24 mouse cellular contexts compared by ENCODE assay signal in genomic region chr17:86833945-86834344, GRCm38 (mm10).
"Had no signal": no experiment of that assay in that cellular context is flagged by ENCODE, and none has a peak within 500 bp of the region (broad histone marks: within the 10 kb centered on the region; RNA-seq: fewer than 3 reads in every experiment).

No protein-coding gene starts in this region.

- H3K9ac ChIP-seq: heart, embryonic 13.5 days; heart, embryonic 15.5 days; hindbrain, embryonic 12.5 days; hindbrain, embryonic 14.5 days; limb, embryonic 12.5 days had no signal

- H3K9me3 ChIP-seq: heart, embryonic 13.5 days; heart, embryonic 15.5 days; hindbrain, embryonic 10.5 days; hindbrain, embryonic 12.5 days; limb, embryonic 12.5 days had no signal

- H3K27ac ChIP-seq: gastrocnemius, adult 2 months; heart, adult 2 months; heart, embryonic 13.5 days; heart, embryonic 15.5 days; hindbrain, embryonic 10.5 days; hindbrain, embryonic 12.5 days; hindbrain, embryonic 14.5 days; layer of hippocampus, adult 2 months; left cerebral cortex, adult 2 months; limb, embryonic 12.5 days had no signal

- H3K36me3 ChIP-seq: heart, embryonic 15.5 days; hindbrain, embryonic 10.5 days; hindbrain, embryonic 12.5 days; limb, embryonic 12.5 days had no signal

- ATAC-seq: forebrain, embryonic 16.5 days; hindbrain, embryonic 16.5 days; inflammation-experienced regulatory T-cells, adult 6 months; intestine, postnatal 0 days had no signal

- H3K4me1 ChIP-seq: heart, embryonic 13.5 days; heart, embryonic 15.5 days; hindbrain, embryonic 10.5 days; hindbrain, embryonic 12.5 days; limb, embryonic 12.5 days had no signal

- H3K27me3 ChIP-seq: heart, embryonic 15.5 days; hindbrain, embryonic 12.5 days; limb, embryonic 12.5 days had no signal

- H3K4me2 ChIP-seq: heart, embryonic 13.5 days; heart, embryonic 15.5 days; hindbrain, embryonic 12.5 days; hindbrain, embryonic 14.5 days; limb, embryonic 12.5 days; liver, embryonic 11.5 days had no signal

- DNase-seq: gastrocnemius, adult 2 months; gastrocnemius, postnatal 10 days; gastrocnemius, postnatal 25 days; heart, adult 2 months; heart, postnatal 4 days; kidney, adult 18-20 months; kidney, adult 8-10 months; kidney, postnatal 10 days; kidney, postnatal 25 days; kidney, postnatal 4 days; liver had no signal

- H3K4me3 ChIP-seq: gastrocnemius, adult 2 months; heart, adult 2 months; heart, embryonic 13.5 days; heart, embryonic 15.5 days; hindbrain, embryonic 10.5 days; hindbrain, embryonic 12.5 days; layer of hippocampus, adult 2 months; left cerebral cortex, adult 2 months; limb, embryonic 12.5 days had no signal
